Mouse (Mus musculus): ENCODE measurements around the gene Csde1. TPM values are rescaled to one million over a fixed set of nuclear protein-coding genes. Genes with fewer than 3 reads are reported as not detected.

Csde1 gene
- 312 and 328 TPM in 2 replicates for polyA plus RNA-seq (2015; fragmentation: Nextera tagmentation; extraction: Ambion mirVana)

- H3K36me3 ChIP-seq (ENCODE audit: control insufficient read depth, insufficient read depth, low read length): no peaks in the 10 kb centered on the region
- no peaks in the 10 kb centered on the region for H3K27me3 ChIP-seq (replicated peaks; ENCODE audit: control insufficient read depth, insufficient read depth, low read length)
- peak within 1 kb of the TSS; percentile 66 for H3K4me2 ChIP-seq (ENCODE audit: low read length)
- peak within 1 kb of the TSS; percentile 99 for H3K9ac ChIP-seq (ENCODE audit: low read depth, low read length)
- WGBS: under 1% methylated on average over 55 of the region's 55 CpGs
- H3K9me3 ChIP-seq (ENCODE audit: control insufficient read depth, low read length): no peaks in the 10 kb centered on the region
- peak; percentile 96 for ATAC-seq
- peak within 1 kb of the TSS; percentile 91 for H3K4me3 ChIP-seq (ENCODE audit: low read length)
- peaks cover 9% of the 10 kb centered on the region for H3K4me1 ChIP-seq (ENCODE audit: control insufficient read depth, insufficient read depth, low read depth, low read length)
- H3K27ac ChIP-seq (ENCODE audit: low read depth, low read length): peak within 1 kb of the TSS; percentile 99
Measured at GRCm38 (mm10) chr3:103020249-103020942, at the start of gene Csde1. Gene Csde1, plus strand, starts transcription at chr3:103020426.

GRCm38 (mm10) chr3:102970508-102970907 is 49.7 kb upstream of the Csde1 start:
- ATAC-seq: no peak
- H3K4me3 ChIP-seq (ENCODE audit: low read length): no peak overlapping the region
- WGBS: 83% methylated on average over 3 of the region's 3 CpGs
- no peaks in the 10 kb centered on the region for H3K36me3 ChIP-seq (ENCODE audit: control insufficient read depth, insufficient read depth, low read length)
- no peaks in the 10 kb centered on the region for H3K9me3 ChIP-seq (ENCODE audit: control insufficient read depth, low read length)
- no peak overlapping the region for H3K27ac ChIP-seq (ENCODE audit: low read depth, low read length)
- no peaks in the 10 kb centered on the region for H3K4me1 ChIP-seq (ENCODE audit: control insufficient read depth, insufficient read depth, low read depth, low read length)
- no peak overlapping the region for H3K4me2 ChIP-seq (ENCODE audit: low read length)
- H3K9ac ChIP-seq (ENCODE audit: low read depth, low read length): no peak overlapping the region
- no peaks in the 10 kb centered on the region for H3K27me3 ChIP-seq (replicated peaks; ENCODE audit: control insufficient read depth, insufficient read depth, low read length)

GRCm38 (mm10) chr3:102976906-102977305 is 43.3 kb upstream of the Csde1 start:
- Histone ChIP-seq H3K4me2 (ENCODE audit: low read length) (no peak overlapping the region), H3K4me3 (ENCODE audit: low read length) (no peak overlapping the region), H3K4me1 (ENCODE audit: control insufficient read depth, insufficient read depth, low read depth, low read length) (peaks cover 4% of the 10 kb centered on the region), H3K27me3 (replicated peaks; ENCODE audit: control insufficient read depth, insufficient read depth, low read length) (no peaks in the 10 kb centered on the region), H3K27ac (ENCODE audit: low read depth, low read length) (no peak overlapping the region), H3K9ac (ENCODE audit: low read depth, low read length) (no peak overlapping the region), H3K9me3 (ENCODE audit: control insufficient read depth, low read length) (no peaks in the 10 kb centered on the region), H3K36me3 (ENCODE audit: control insufficient read depth, insufficient read depth, low read length) (no peaks in the 10 kb centered on the region)
- 81% methylated on average over 4 of the region's 4 CpGs for WGBS
- no peak for ATAC-seq

- 11% methylated on average over 10 of the region's 10 CpGs for WGBS
- H3K9me3 ChIP-seq (ENCODE audit: control insufficient read depth, low read length): no peaks in the 10 kb centered on the region
- H3K4me3 ChIP-seq (ENCODE audit: low read length): peak overlapping the region; percentile 0; the same call in 1 of the 2 replicates
- no peaks in the 10 kb centered on the region for H3K36me3 ChIP-seq (ENCODE audit: control insufficient read depth, insufficient read depth, low read length)
- H3K9ac ChIP-seq (ENCODE audit: low read depth, low read length): peak overlapping the region; percentile 39; the same call in 1 of the 2 replicates
- H3K4me1 ChIP-seq (ENCODE audit: control insufficient read depth, insufficient read depth, low read depth, low read length): peaks cover 4% of the 10 kb centered on the region
- peak overlapping the region; percentile 72 for H3K27ac ChIP-seq (ENCODE audit: low read depth, low read length)
- peak; percentile 99 for ATAC-seq
- no peaks in the 10 kb centered on the region for H3K27me3 ChIP-seq (replicated peaks; ENCODE audit: control insufficient read depth, insufficient read depth, low read length)
- H3K4me2 ChIP-seq (ENCODE audit: low read length): peak overlapping the region; percentile 52
Measured at GRCm38 (mm10) chr3:102979550-102980348, 40.5 kb upstream of the Csde1 start.

- H3K36me3 ChIP-seq (ENCODE audit: control insufficient read depth, insufficient read depth, low read length): no peaks in the 10 kb centered on the region
- H3K4me1 ChIP-seq (ENCODE audit: control insufficient read depth, insufficient read depth, low read depth, low read length): peaks cover 4% of the 10 kb centered on the region
- H3K9ac ChIP-seq (ENCODE audit: low read depth, low read length): peak overlapping the region; percentile 39; the same call in 1 of the 2 replicates
- peak overlapping the region; percentile 0; the same call in 1 of the 2 replicates for H3K4me3 ChIP-seq (ENCODE audit: low read length)
- H3K4me2 ChIP-seq (ENCODE audit: low read length): peak overlapping the region; percentile 52
- WGBS: 18% methylated on average over 3 of the region's 3 CpGs
- no peak for ATAC-seq
- peak overlapping the region; percentile 72; the same call in 1 of the 2 replicates for H3K27ac ChIP-seq (ENCODE audit: low read depth, low read length)
- no peaks in the 10 kb centered on the region for H3K9me3 ChIP-seq (ENCODE audit: control insufficient read depth, low read length)
- no peaks in the 10 kb centered on the region for H3K27me3 ChIP-seq (replicated peaks; ENCODE audit: control insufficient read depth, insufficient read depth, low read length)
Measured at GRCm38 (mm10) chr3:102980349-102980736, 39.9 kb upstream of the Csde1 start.

- H3K4me1 ChIP-seq (ENCODE audit: control insufficient read depth, insufficient read depth, low read depth, low read length): peaks cover 4% of the 10 kb centered on the region
- H3K36me3 ChIP-seq (ENCODE audit: control insufficient read depth, insufficient read depth, low read length): no peaks in the 10 kb centered on the region
- no peaks in the 10 kb centered on the region for H3K9me3 ChIP-seq (ENCODE audit: control insufficient read depth, low read length)
- H3K27me3 ChIP-seq (replicated peaks; ENCODE audit: control insufficient read depth, insufficient read depth, low read length): no peaks in the 10 kb centered on the region
- no peak overlapping the region for H3K4me3 ChIP-seq (ENCODE audit: low read length)
- WGBS: 76% methylated on average over 8 of the region's 8 CpGs
- no peak overlapping the region for H3K9ac ChIP-seq (ENCODE audit: low read depth, low read length)
- H3K27ac ChIP-seq (ENCODE audit: low read depth, low read length): no peak overlapping the region
- H3K4me2 ChIP-seq (ENCODE audit: low read length): no peak overlapping the region
- ATAC-seq: no peak
Measured at GRCm38 (mm10) chr3:102991041-102991440, 29.2 kb upstream of the Csde1 start.

- H3K36me3 ChIP-seq (ENCODE audit: control insufficient read depth, insufficient read depth, low read length): no peaks in the 10 kb centered on the region
- peaks cover 14% of the 10 kb centered on the region for H3K4me1 ChIP-seq (ENCODE audit: control insufficient read depth, insufficient read depth, low read depth, low read length)
Measured at GRCm38 (mm10) chr3:102992936-102993335, 27.3 kb upstream of the Csde1 start.

GRCm38 (mm10) chr3:102995233-102995604 is 25.0 kb upstream of the Csde1 start:
- peaks cover 14% of the 10 kb centered on the region for H3K4me1 ChIP-seq (ENCODE audit: control insufficient read depth, insufficient read depth, low read depth, low read length)
- peak; percentile 55 for ATAC-seq
- no peaks in the 10 kb centered on the region for H3K27me3 ChIP-seq (replicated peaks; ENCODE audit: control insufficient read depth, insufficient read depth, low read length)
- WGBS: 52% methylated on average over 7 of the region's 7 CpGs
- peak overlapping the region; percentile 94 for H3K27ac ChIP-seq (ENCODE audit: low read depth, low read length)
- H3K4me3 ChIP-seq (ENCODE audit: low read length): peak overlapping the region; percentile 88
- peaks cover 11% of the 10 kb centered on the region for H3K36me3 ChIP-seq (ENCODE audit: control insufficient read depth, insufficient read depth, low read length)
- H3K9ac ChIP-seq (ENCODE audit: low read depth, low read length): peak overlapping the region; percentile 93
- no peaks in the 10 kb centered on the region for H3K9me3 ChIP-seq (ENCODE audit: control insufficient read depth, low read length)
- H3K4me2 ChIP-seq (ENCODE audit: low read length): peak overlapping the region; percentile 68

More at GRCm38 (mm10) chr3:102992936-102993335, 27.3 kb upstream of the Csde1 start:
- H3K27ac ChIP-seq (ENCODE audit: low read depth, low read length): no peak overlapping the region
- 46% methylated on average over 3 of the region's 3 CpGs for WGBS
- ATAC-seq: no peak
- H3K4me3 ChIP-seq (ENCODE audit: low read length): no peak overlapping the region
- no peak overlapping the region for H3K9ac ChIP-seq (ENCODE audit: low read depth, low read length)
- no peak overlapping the region for H3K4me2 ChIP-seq (ENCODE audit: low read length)
- no peaks in the 10 kb centered on the region for H3K9me3 ChIP-seq (ENCODE audit: control insufficient read depth, low read length)
- no peaks in the 10 kb centered on the region for H3K27me3 ChIP-seq (replicated peaks; ENCODE audit: control insufficient read depth, insufficient read depth, low read length)
